Mouse (Mus musculus): ENCODE data around the gene Edem1. TPM values are rescaled to one million over a fixed set of nuclear protein-coding genes. Genes with fewer than 3 reads are reported as not detected.

The Edem1 gene
- polyA plus RNA-seq, 1 experiment, result 18.4 TPM

DNA sequence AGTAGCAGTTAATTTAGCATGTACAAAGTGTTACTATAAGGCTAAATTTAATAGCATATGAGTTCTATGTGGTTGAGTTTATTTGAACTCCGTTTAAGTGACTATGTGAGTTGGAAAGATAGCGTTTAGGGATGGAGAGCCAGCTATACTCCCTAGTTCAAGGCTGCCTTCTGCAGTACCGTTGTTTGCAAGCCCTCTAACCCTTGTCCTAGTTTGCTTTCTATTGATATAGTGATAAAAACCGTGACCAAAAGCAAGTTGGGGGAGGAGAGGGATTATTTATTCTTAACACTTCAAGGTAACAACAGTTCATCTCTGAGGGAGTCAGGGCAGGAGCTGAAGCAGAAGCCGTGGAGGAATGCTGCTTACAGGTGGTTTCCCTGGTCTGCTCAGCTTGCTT lies 36.9 kb upstream of the Edem1 start:
- DNase-seq, result no peak
- no peaks in the 10 kb centered on the region for H3K36me3 ChIP-seq (ENCODE audit: control insufficient read depth, insufficient read depth, low read length)
- H3K27ac ChIP-seq (ENCODE audit: insufficient read depth, low read depth, low read length), result no peak overlapping the region

GRCm38 (mm10) chr6:108795912-108796311 lies 32.5 kb upstream of the Edem1 start:
- peak; percentile 40 for DNase-seq
- Histone ChIP-seq H3K27ac (ENCODE audit: insufficient read depth, low read depth, low read length) (no peak overlapping the region), H3K4me1 (ENCODE audit: control insufficient read depth, insufficient read depth, low read length) (peaks cover 24% of the 10 kb centered on the region; the same call in 1 of the 2 replicates), H3K27me3 (replicated peaks; ENCODE audit: control insufficient read depth, insufficient read depth, low read length) (no peaks in the 10 kb centered on the region), H3K36me3 (ENCODE audit: control insufficient read depth, insufficient read depth, low read length) (no peaks in the 10 kb centered on the region), H3K4me3 (ENCODE audit: insufficient read depth, low read depth, low read length) (no peak overlapping the region)
- TF ChIP-seq CTCF (conservative IDR thresholded peaks at IDR 0.05; ENCODE audit: insufficient read depth, insufficient read length, low read depth, low read length) (no peak), POLR2A (IDR thresholded peaks at IDR 0.05; ENCODE audit: low read depth, low read length) (no peak)
- WGBS, result 47% methylated on average over 1 of the region's 1 CpGs

More for the DNA sequence above, 36.9 kb upstream of the Edem1 start:
- TF ChIP-seq POLR2A (IDR thresholded peaks at IDR 0.05; ENCODE audit: low read depth, low read length) (no peak), CTCF (conservative IDR thresholded peaks at IDR 0.05; ENCODE audit: insufficient read depth, insufficient read length, low read depth, low read length) (no peak)
- no peak overlapping the region for H3K4me3 ChIP-seq (ENCODE audit: insufficient read depth, low read depth, low read length)
- H3K27me3 ChIP-seq (replicated peaks; ENCODE audit: control insufficient read depth, insufficient read depth, low read length), result no peaks in the 10 kb centered on the region
- H3K4me1 ChIP-seq (ENCODE audit: control insufficient read depth, insufficient read depth, low read length), result peaks cover 18% of the 10 kb centered on the region; the same call in 1 of the 2 replicates
- 43% methylated on average over 5 of the region's 5 CpGs for WGBS

GRCm38 (mm10) chr6:108796706-108797105 lies 31.7 kb upstream of the Edem1 start:
- 66% methylated on average over 2 of the region's 2 CpGs for WGBS
- DNase-seq, result peak; percentile 11
- peaks cover 22% of the 10 kb centered on the region; the same call in 1 of the 2 replicates for H3K4me1 ChIP-seq (ENCODE audit: control insufficient read depth, insufficient read depth, low read length)
- no peak for TF ChIP-seq POLR2A (IDR thresholded peaks at IDR 0.05; ENCODE audit: low read depth, low read length)
- TF ChIP-seq CTCF (conservative IDR thresholded peaks at IDR 0.05; ENCODE audit: insufficient read depth, insufficient read length, low read depth, low read length), result no peak
- H3K27me3 ChIP-seq (replicated peaks; ENCODE audit: control insufficient read depth, insufficient read depth, low read length), result no peaks in the 10 kb centered on the region
- no peaks in the 10 kb centered on the region for H3K36me3 ChIP-seq (ENCODE audit: control insufficient read depth, insufficient read depth, low read length)
- H3K4me3 ChIP-seq (ENCODE audit: insufficient read depth, low read depth, low read length), result no peak overlapping the region
- no peak overlapping the region for H3K27ac ChIP-seq (ENCODE audit: insufficient read depth, low read depth, low read length)

- no peak for DNase-seq
- WGBS, result 39% methylated on average over 1 of the region's 1 CpGs
- Histone ChIP-seq H3K27ac (ENCODE audit: insufficient read depth, low read depth, low read length) (no peak overlapping the region), H3K36me3 (ENCODE audit: control insufficient read depth, insufficient read depth, low read length) (no peaks in the 10 kb centered on the region), H3K27me3 (replicated peaks; ENCODE audit: control insufficient read depth, insufficient read depth, low read length) (no peaks in the 10 kb centered on the region), H3K4me3 (ENCODE audit: insufficient read depth, low read depth, low read length) (no peak overlapping the region), H3K4me1 (ENCODE audit: control insufficient read depth, insufficient read depth, low read length) (peaks cover 3% of the 10 kb centered on the region)
- TF ChIP-seq CTCF (conservative IDR thresholded peaks at IDR 0.05; ENCODE audit: insufficient read depth, insufficient read length, low read depth, low read length), result no peak
- TF ChIP-seq POLR2A (IDR thresholded peaks at IDR 0.05; ENCODE audit: low read depth, low read length), result no peak
Measured at GRCm38 (mm10) chr6:108805194-108805593, 23.2 kb upstream of the Edem1 start.

- Histone ChIP-seq H3K4me3 (ENCODE audit: insufficient read depth, low read depth, low read length) (no peak overlapping the region), H3K27me3 (replicated peaks; ENCODE audit: control insufficient read depth, insufficient read depth, low read length) (no peaks in the 10 kb centered on the region), H3K36me3 (ENCODE audit: control insufficient read depth, insufficient read depth, low read length) (no peaks in the 10 kb centered on the region), H3K4me1 (ENCODE audit: control insufficient read depth, insufficient read depth, low read length) (peaks cover 3% of the 10 kb centered on the region), H3K27ac (ENCODE audit: insufficient read depth, low read depth, low read length) (no peak overlapping the region)
- 38% methylated on average over 7 of the region's 7 CpGs for WGBS
- no peak for DNase-seq
- TF ChIP-seq POLR2A (IDR thresholded peaks at IDR 0.05; ENCODE audit: low read depth, low read length), result no peak
- TF ChIP-seq CTCF (conservative IDR thresholded peaks at IDR 0.05; ENCODE audit: insufficient read depth, insufficient read length, low read depth, low read length), result no peak
Measured at GRCm38 (mm10) chr6:108805871-108806270, 22.6 kb upstream of the Edem1 start.

DNA sequence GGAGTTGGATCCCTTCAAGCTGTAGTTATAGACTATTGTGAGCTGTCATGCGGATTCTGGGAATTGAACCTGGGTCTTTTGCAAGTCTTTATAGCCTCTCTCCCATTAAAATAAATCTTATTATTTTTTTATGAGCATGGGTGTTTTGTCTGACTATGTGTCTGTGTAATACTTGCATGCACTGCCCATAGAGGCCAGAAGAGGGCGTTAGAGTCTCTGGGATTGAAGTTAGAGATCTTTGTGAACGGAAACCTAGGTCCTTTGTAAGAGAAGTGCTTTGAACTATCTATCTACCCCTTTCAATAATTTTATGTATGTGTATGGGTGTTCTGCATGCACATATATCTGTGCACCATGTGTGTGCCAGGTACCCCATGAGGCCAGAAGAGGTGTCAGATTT lies 21.0 kb upstream of the Edem1 start:
- no peaks in the 10 kb centered on the region for H3K27me3 ChIP-seq (replicated peaks; ENCODE audit: control insufficient read depth, insufficient read depth, low read length)
- no peak for DNase-seq
- no peak overlapping the region for H3K27ac ChIP-seq (ENCODE audit: insufficient read depth, low read depth, low read length)
- no peaks in the 10 kb centered on the region for H3K36me3 ChIP-seq (ENCODE audit: control insufficient read depth, insufficient read depth, low read length)
- no peak overlapping the region for H3K4me3 ChIP-seq (ENCODE audit: insufficient read depth, low read depth, low read length)
- TF ChIP-seq POLR2A (IDR thresholded peaks at IDR 0.05; ENCODE audit: low read depth, low read length) (no peak), CTCF (conservative IDR thresholded peaks at IDR 0.05; ENCODE audit: insufficient read depth, insufficient read length, low read depth, low read length) (no peak)
- WGBS, result 79% methylated on average over 3 of the region's 3 CpGs
- peaks cover 3% of the 10 kb centered on the region for H3K4me1 ChIP-seq (ENCODE audit: control insufficient read depth, insufficient read depth, low read length)

- H3K4me3 ChIP-seq (ENCODE audit: insufficient read depth, low read depth, low read length), result no peak overlapping the region
- 54% methylated on average over 1 of the region's 1 CpGs for WGBS
- peaks cover 3% of the 10 kb centered on the region for H3K4me1 ChIP-seq (ENCODE audit: control insufficient read depth, insufficient read depth, low read length)
- DNase-seq, result no peak
- H3K27me3 ChIP-seq (replicated peaks; ENCODE audit: control insufficient read depth, insufficient read depth, low read length), result no peaks in the 10 kb centered on the region
- no peaks in the 10 kb centered on the region for H3K36me3 ChIP-seq (ENCODE audit: control insufficient read depth, insufficient read depth, low read length)
- H3K27ac ChIP-seq (ENCODE audit: insufficient read depth, low read depth, low read length), result no peak overlapping the region
- peak; percentile 18; the same call in 1 of the 2 replicates for TF ChIP-seq CTCF (conservative IDR thresholded peaks at IDR 0.05; ENCODE audit: insufficient read depth, insufficient read length, low read depth, low read length)
- TF ChIP-seq POLR2A (IDR thresholded peaks at IDR 0.05; ENCODE audit: low read depth, low read length), result no peak
Measured at GRCm38 (mm10) chr6:108808786-108809185, 19.7 kb upstream of the Edem1 start.
